Mouse (Mus musculus) heart, adult 11 months (tissue): ENCODE measurements around the gene Bst1.

Experiments used
- DNase-seq: peaks from one replicate; pipeline ENCODE4 v3.0.0; 2022

Gene Bst1

DNA sequence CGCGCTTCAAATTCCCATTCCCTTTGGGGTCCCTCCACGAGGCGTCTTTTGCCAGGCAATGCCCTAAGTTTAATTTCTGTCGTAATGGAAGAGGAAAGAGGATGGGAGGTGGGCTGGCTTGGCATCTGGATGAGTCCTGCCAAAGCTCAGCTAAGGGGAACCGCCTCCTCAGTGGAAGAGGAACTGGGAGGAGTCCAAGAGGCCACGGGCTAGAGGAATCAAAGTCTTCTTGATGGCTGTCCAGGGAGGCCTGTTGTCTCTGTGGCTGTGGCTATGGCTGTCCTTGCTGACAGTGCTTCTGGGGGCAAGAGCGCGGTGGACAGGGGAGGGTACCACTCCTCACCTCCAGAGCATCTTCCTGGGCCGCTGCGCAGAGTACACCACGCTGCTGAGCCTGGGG lies at the start of gene Bst1:
Bst1 (plus strand) TSS at position 191 of the 400 bp plus-strand sequence.
- DNase-seq: peak; percentile 91

GRCm38 (mm10) chr5:43770618-43771354 lies 47.9 kb upstream of the Bst1 start:
- no peak for DNase-seq

DNA sequence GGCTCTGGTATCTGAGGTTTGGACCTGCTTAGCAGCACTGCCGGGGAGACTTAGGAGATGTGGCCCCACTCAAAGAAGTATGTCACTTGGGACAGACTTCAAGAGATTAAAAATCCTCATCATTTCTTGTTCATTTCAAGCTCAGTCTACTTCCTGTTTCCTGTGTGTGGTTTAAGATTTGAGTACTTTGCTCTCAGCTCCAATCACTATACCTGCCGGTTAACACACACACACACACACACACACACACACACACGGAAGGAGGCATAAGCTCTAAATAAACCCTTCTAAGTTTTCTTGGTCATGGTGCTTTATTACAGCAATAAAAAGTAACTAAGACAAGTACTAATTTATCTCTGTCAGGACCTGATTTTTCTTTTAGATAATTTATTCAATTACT lies 47.1 kb upstream of the Bst1 start:
- no peak for DNase-seq

DNA sequence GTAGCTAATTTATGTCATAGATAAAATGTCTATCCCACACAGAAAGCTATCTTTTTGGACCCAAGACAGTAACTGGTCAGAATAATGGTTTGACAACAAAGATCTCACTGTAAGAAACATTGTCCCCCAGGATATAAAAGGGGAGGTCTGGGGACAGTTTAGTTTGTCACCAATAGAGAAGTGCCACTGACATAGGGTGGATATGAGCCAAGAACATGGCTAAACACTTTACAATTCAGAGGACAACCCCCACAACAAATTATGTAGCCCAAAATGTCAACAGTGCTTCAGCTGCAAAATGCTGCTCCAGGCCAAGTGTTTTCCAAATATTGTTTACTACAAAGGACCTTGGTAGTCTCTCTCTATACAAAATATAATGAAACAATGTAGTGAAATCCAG lies 42.3 kb upstream of the Bst1 start:
- no peak for DNase-seq

GRCm38 (mm10) chr5:43776993-43777392 lies 41.7 kb upstream of the Bst1 start:
- no peak for DNase-seq

DNA sequence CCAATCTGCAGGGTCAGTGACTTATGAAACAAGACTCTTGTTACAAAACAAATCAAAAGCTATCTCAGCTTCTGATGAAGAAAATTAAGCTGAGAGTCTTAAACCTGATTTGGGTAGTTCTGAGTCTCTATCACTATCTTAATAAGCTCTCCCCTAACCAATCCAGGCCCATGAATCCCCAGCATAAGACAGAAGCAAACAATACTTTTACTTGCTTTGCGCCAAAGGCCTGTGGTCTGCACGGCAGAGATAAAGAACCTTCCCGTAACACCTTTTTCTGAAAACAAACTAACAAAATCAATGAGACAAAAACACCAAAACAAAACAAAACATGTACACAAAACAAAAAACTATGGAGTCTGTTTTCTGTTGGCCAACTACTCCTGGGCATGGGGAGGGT lies 40.1 kb upstream of the Bst1 start:
- no peak for DNase-seq

GRCm38 (mm10) chr5:43781423-43781976 lies 37.2 kb upstream of the Bst1 start:
- no peak for DNase-seq

DNA sequence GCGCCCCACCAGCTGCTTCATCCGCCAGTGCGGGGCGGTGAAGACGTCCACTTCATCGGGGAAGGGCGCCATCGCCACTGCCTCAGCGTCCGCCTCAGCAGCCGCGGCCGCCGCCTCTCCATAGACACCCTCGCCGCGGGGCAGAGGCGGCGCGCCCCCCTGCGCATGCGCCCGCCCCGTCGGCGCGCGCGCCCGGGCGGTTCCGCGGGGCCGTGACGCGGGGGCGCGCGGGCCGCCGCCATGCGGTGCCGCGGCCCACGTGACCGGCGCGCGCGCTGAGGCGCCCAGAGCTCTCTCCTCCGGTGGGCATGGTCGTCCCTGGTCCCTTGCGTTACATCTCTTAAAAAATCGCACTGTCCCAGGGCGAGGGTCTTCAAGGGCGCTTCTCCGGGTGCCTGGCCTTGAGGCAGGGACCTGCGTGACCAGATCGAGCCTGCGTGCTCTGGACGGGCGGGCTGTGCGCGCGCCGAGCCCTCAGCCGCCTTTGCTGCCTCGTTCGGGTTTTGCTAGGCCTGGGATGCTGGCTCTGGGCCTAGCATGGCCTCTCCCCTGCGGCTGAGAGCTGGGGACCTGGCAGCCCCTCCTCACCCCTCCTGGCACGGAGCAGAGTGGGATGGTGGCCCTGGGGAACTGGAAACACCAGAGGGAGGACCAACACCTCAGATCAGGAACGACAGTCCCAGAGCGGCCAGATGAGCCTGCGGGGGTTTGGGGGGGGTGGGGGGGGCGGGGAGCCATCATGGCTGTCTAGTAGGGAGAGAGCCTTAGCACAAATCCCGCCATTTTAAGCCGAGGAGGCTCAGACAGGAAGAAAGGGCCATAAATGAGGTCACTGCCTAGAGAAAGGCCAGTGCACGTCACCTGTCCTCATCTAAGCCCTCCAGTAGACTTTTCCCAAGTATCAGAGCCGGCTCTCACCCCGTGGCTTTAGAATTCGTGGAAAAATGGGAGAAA lies 36.4 kb upstream of the Bst1 start:
- peak; percentile 99 for DNase-seq

DNA sequence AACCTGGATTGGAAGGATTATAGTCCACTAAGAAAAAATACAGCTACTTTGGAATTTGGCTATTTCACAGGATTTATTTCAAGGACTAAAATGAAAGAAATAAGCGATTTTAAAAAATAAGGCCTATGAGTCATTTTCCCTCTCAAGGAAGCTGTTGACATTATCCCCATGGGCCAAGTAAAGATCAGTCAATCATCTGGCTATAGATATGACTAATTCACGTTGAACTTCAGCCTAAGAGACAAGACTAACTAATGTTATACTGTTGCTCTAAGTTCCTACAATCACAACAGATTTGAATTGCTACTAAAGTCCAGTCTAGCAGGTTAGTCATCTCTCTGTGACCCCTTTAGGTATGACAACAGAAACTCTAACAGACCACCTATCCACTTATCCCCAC lies 34.7 kb upstream of the Bst1 start:
- no peak for DNase-seq

DNA sequence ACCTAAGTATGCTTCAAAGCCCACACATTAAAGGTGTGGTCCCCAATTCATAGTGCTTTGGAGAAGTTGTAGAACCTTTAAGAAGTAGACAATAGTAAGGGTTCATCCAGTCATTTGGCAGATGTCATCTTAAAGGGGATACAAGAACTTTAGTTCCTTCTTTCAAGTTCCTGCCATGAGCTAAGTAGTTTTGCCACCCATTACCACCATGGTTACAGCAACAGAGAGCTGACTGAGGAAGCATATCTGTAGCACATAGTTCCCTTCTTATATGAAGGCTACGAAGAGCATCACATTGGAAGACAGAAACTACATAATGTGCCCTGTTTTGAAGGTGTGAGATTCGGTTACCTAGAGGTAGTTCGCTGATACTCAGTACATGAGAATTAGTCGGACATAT lies 32.1 kb upstream of the Bst1 start:
- peak; percentile 79 for DNase-seq

GRCm38 (mm10) chr5:43787976-43788752 lies 30.5 kb upstream of the Bst1 start:
- no peak for DNase-seq

DNA sequence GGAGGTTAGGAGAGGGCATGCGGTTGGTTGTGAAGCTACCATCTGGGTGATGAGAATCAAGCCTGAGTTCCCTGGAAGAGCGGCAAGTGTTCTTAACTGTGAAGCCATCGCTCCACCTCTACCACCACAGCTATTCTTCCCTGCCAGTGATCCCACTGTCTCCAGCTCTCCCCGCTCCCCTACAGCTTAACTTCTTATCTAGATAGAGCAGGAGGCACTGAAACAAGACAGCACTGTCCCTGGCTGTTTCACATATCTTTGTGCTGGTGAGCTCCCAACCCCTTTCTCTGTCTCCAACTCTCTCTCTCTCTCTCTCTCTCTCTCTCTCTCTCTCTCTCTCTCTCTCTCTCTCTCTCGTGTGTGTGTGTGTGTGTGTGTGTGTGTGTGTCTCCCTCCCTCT lies 26.3 kb upstream of the Bst1 start:
- DNase-seq: no peak

- DNase-seq: no peak
Observed at GRCm38 (mm10) chr5:43799530-43799929, 19.2 kb upstream of the Bst1 start.

DNA sequence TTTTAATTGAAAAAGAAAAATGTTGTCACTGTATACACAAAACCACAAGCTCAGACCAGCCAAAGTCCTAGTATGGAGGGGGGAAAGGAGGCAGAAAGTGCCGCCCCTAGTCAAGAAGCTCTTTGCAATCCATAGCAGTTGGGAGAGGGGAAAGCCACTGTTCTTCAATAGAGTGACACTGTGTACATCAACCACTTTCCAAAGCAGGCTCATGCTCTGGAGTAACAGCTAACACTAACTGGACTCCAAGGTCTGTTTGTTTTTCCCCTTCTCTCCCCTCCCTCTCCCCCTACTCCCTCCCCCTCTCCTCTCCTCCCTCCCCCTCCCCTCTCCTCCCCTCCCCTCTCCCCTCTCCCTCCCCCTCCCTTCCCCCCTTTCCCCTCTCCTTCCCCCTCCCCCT lies 18.0 kb upstream of the Bst1 start:
- DNase-seq: peak; percentile 43

- DNase-seq: no peak
Observed at GRCm38 (mm10) chr5:43801253-43801652, 17.4 kb upstream of the Bst1 start.

DNA sequence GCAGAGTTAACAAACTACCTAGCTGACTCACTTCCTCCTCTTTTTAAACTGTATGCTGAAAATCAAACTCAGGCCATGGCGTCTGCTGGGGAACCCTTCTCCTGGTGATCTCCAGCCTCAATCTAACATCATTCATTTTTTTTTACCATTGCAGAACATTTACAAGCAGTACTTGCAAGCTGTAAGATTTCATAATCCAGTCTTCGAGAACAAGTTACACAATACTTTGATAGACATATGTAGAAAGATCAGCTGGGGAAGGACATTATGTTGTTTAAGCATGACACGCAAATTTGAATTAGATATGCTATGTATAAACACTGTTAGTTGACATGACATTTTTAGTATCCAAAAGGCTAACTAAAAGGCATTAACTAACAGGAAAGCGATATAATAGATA lies 16.9 kb upstream of the Bst1 start:
- no peak for DNase-seq

DNA sequence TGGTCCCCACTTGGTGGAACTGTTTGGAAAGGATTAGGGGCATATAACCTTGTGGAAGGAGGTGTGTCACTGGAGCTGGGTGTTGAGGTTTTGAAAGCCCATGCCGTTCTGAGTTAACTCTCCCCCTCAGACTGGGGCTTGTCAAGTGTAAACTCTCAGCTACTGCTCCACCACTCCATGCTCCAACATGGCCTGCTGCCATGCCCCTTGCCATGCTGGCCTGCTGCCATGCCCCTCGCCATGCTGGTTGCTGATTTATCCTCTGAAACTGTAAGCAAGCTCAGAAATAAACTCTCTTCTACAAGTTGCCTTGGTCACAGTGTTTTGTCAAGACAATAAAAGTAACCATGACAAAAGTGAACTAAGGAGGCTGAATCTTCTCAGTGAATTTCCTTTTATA lies 13.3 kb upstream of the Bst1 start:
- DNase-seq: peak; percentile 51

GRCm38 (mm10) chr5:43806340-43806739 lies 12.3 kb upstream of the Bst1 start:
- DNase-seq: peak; percentile 41

GRCm38 (mm10) chr5:43806914-43807313 lies 11.8 kb upstream of the Bst1 start:
- peak; percentile 57 for DNase-seq

DNA sequence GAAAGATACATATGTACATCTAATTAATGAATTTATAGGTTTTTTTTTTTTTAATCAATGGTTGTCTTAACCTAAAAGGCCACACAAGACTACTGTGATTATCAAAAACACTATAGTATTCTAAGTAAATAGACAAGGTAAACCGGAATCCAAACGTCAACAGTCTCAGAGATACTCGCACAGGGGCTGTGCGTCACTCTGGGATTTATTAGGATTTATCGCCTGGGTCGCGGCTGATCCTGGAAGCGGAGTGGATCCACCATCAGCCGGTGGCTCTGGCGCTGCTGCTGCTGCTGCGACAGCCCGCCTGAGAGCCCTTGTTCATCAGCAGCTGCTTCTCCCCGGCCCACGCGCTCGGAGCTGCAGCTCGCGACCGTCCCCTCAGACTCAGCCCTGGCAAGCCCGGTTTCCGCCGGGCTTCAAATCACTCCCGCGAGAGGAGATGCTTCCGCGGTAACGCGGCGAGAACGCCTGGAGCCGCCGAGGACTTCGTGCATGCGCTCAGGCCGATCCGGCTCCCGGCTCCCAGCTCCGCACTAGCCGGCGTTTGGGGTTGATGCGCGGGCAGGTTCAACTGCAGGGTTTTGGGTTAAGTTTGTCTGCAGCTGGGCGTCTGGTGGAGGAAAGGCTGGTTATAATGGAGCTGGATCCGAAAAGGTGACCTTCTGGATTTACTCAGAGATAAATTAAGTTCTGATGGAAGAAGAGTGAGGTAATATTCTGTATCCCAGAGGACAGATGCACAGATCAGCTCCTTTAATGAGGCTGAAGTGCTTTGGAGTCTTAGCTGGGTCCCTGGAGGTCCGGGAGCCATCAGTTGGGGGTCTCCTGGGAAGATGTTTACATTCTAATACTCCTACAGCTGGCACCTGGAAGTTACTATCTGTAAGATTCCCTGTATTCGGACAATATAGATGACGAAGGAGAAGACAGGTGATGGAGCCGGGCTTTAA lies 10.7 kb upstream of the Bst1 start:
- peak; percentile 98 for DNase-seq

DNA sequence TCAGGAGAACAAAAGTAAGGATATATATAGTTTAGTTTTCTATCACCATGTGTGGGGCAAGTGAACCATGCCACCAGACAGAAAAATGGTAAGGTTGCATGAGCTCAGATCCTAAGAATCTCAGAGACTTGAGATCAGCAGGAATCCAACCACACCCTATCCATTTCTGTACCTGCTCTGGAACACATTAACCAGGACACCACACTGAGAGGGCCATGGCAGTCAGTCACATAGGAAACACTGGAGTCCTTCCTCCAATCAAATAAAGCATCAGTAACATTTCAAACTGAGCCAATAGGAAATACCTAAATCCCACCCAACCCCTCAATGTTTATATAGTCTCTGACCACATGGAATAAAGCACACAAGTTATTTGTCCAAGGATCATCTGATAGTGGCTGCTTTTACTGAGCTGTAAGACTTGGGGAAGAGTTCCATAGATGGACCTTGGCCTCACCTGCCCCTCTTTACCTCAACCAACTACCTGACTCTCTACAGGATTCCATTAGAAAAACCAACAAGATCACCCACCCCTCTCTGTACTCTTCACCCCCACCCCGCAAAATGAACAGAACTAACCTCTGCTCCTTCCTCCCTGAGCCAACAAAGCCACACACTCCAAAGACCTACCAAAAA lies 8.1 kb upstream of the Bst1 start:
- peak; percentile 66 for DNase-seq
